Mouse (Mus musculus) lung, adult 2 months (tissue): Measurements from ENCODE around the gene Ssu72.

Experiments
- CTCF ChIP-seq: fragments of 200-500 bp; IDR thresholded peaks from 2 replicates; pipeline ENCODE4 v1.5.1; 2011; ENCODE audit warnings: mild to moderate bottlenecking, low read length, control low read depth; ENCODE audit not compliant: insufficient read depth
- POLR2A ChIP-seq: fragments of 200-500 bp; IDR thresholded peaks from 2 replicates; pipeline ENCODE4 v1.6.1; 2011; ENCODE audit warnings: low read depth, mild to moderate bottlenecking, control low read depth, low read length, borderline replicate concordance; ENCODE audit errors: extremely low read depth

- no peak for TF ChIP-seq CTCF
- TF ChIP-seq POLR2A: no peak
These were observed 66.0 kb downstream of the Ssu72 start for GRCm38 (mm10) chr4:155770626-155771025.
